10 mouse cellular contexts compared by ENCODE assay signal in genomic region chr2:91035385-91035784, GRCm38 (mm10). TPM values are rescaled to one million over a fixed set of nuclear protein-coding genes. Genes with fewer than 3 reads are reported as not detected.
DNase-seq lines count a peak whose midpoint lies in the region; ATAC-seq and TF ChIP-seq lines count a peak whose summit lies in the region.
"Had no signal": no experiment of that assay in that cellular context is flagged by ENCODE, and none has a peak within 500 bp of the region (broad histone marks: within the 10 kb centered on the region; RNA-seq: fewer than 3 reads in every experiment).

TSS of gene Rapsn (plus strand) at chr2:91035620.

- DNase-seq in thymus, adult 2 months: no peak
- no peak for DNase-seq in thymus, postnatal 10 days (ENCODE audit: low spot score in 2 of 2)
- DNase-seq in left cerebral cortex, adult 11 months (ENCODE audit: low spot score): no peak
- no peak for DNase-seq in layer of hippocampus, adult 9-11 months
- no peak for DNase-seq in layer of hippocampus, adult 8-10 months (ENCODE audit: low spot score in 2 of 2)

- TF ChIP-seq POLR2A in thymus, adult 2 months (IDR thresholded peaks at IDR 0.05; ENCODE audit: control insufficient read depth, extremely low read depth, insufficient read depth, low read length, poor library complexity): no peak

- no peaks in the 10 kb centered on the region for H3K36me3 ChIP-seq in thymus, adult 2 months (ENCODE audit: control insufficient read depth, insufficient read depth, low read length)
- no peaks in the 10 kb centered on the region for H3K36me3 ChIP-seq in heart, embryonic 13.5 days
- H3K36me3 ChIP-seq in limb, embryonic 13.5 days: no peaks in the 10 kb centered on the region
- no peaks in the 10 kb centered on the region for H3K36me3 ChIP-seq in midbrain, embryonic 15.5 days (replicated peaks)
- H3K36me3 ChIP-seq: hindbrain, embryonic 12.5 days; midbrain, embryonic 12.5 days had no signal

- no peaks in the 10 kb centered on the region for H3K27me3 ChIP-seq in thymus, adult 2 months (ENCODE audit: control insufficient read depth, insufficient read depth, low read length)
- H3K27me3 ChIP-seq in heart, embryonic 13.5 days (replicated peaks): no peaks in the 10 kb centered on the region
- no peaks in the 10 kb centered on the region for H3K27me3 ChIP-seq in limb, embryonic 13.5 days
- no peaks in the 10 kb centered on the region for H3K27me3 ChIP-seq in midbrain, embryonic 15.5 days (replicated peaks)
- H3K27me3 ChIP-seq: hindbrain, embryonic 12.5 days; midbrain, embryonic 12.5 days had no signal

- no peak within 1 kb of the TSS for H3K27ac ChIP-seq in thymus, adult 2 months (ENCODE audit: control insufficient read depth, insufficient read depth, low read length)
- peak within 1 kb of the TSS; percentile 68 for H3K27ac ChIP-seq in heart, embryonic 13.5 days (replicated peaks)
- H3K27ac ChIP-seq in limb, embryonic 13.5 days: no peak within 1 kb of the TSS
- no peak within 1 kb of the TSS for H3K27ac ChIP-seq in midbrain, embryonic 15.5 days
- H3K27ac ChIP-seq: hindbrain, embryonic 12.5 days; midbrain, embryonic 12.5 days had no signal

- peak; percentile 59; the same call in 1 of the 2 replicates for ATAC-seq in heart, embryonic 13.5 days (ENCODE audit: extremely low read depth, insufficient number of reproducible peaks, low FRiP score, low TSS enrichment)
- ATAC-seq in limb, embryonic 13.5 days (ENCODE audit: low FRiP score, low read depth): peak; percentile 77
- no peak for ATAC-seq in midbrain, embryonic 15.5 days (replicated peaks)

- H3K4me2 ChIP-seq in heart, embryonic 13.5 days: peak within 1 kb of the TSS; percentile 58
- H3K4me2 ChIP-seq in limb, embryonic 13.5 days (replicated peaks): peak within 1 kb of the TSS; percentile 16
- H3K4me2 ChIP-seq in midbrain, embryonic 15.5 days: no peak within 1 kb of the TSS
- H3K4me2 ChIP-seq: hindbrain, embryonic 12.5 days; midbrain, embryonic 12.5 days had no signal

- no peaks in the 10 kb centered on the region for H3K9me3 ChIP-seq in heart, embryonic 13.5 days
- no peaks in the 10 kb centered on the region for H3K9me3 ChIP-seq in limb, embryonic 13.5 days
- no peaks in the 10 kb centered on the region for H3K9me3 ChIP-seq in midbrain, embryonic 15.5 days
- H3K9me3 ChIP-seq: hindbrain, embryonic 12.5 days; midbrain, embryonic 12.5 days had no signal

- WGBS in thymus, adult 2 months: 86% methylated on average over 9 of the region's 9 CpGs
- 37% methylated on average over 9 of the region's 9 CpGs for WGBS in heart, embryonic 13.5 days
- WGBS in limb, embryonic 13.5 days: 65% methylated on average over 9 of the region's 9 CpGs
- 72% methylated on average over 9 of the region's 9 CpGs for WGBS in midbrain, embryonic 15.5 days

- peak within 1 kb of the TSS; percentile 48 for H3K9ac ChIP-seq in heart, embryonic 13.5 days
- no peak within 1 kb of the TSS; the same call in 1 of the 2 replicates for H3K9ac ChIP-seq in limb, embryonic 13.5 days
- H3K9ac ChIP-seq in midbrain, embryonic 15.5 days: no peak within 1 kb of the TSS
- H3K9ac ChIP-seq: hindbrain, embryonic 12.5 days; midbrain, embryonic 12.5 days had no signal

- no peaks in the 10 kb centered on the region for H3K4me1 ChIP-seq in thymus, adult 2 months (replicated peaks; ENCODE audit: control insufficient read depth, insufficient read depth, low read length)
- peaks cover 20% of the 10 kb centered on the region for H3K4me1 ChIP-seq in heart, embryonic 13.5 days
- H3K4me1 ChIP-seq in limb, embryonic 13.5 days: no peaks in the 10 kb centered on the region
- no peaks in the 10 kb centered on the region for H3K4me1 ChIP-seq in midbrain, embryonic 15.5 days
- H3K4me1 ChIP-seq: hindbrain, embryonic 12.5 days; midbrain, embryonic 12.5 days had no signal

- no peak for TF ChIP-seq CTCF in thymus, adult 2 months (IDR thresholded peaks at IDR 0.05; ENCODE audit: borderline replicate concordance, control insufficient read depth, extremely low read depth, insufficient read depth, low read length, poor library complexity)

- no peak within 1 kb of the TSS for H3K4me3 ChIP-seq in thymus, adult 2 months (ENCODE audit: control insufficient read depth, insufficient read depth, low read length)
- peak within 1 kb of the TSS; percentile 20 for H3K4me3 ChIP-seq in heart, embryonic 13.5 days
- no peak within 1 kb of the TSS; the same call in 1 of the 2 replicates for H3K4me3 ChIP-seq in limb, embryonic 13.5 days
- H3K4me3 ChIP-seq in midbrain, embryonic 15.5 days: no peak within 1 kb of the TSS
- H3K4me3 ChIP-seq: hindbrain, embryonic 12.5 days; midbrain, embryonic 12.5 days had no signal

RNA-seq across cellular contexts. Expression of gene Rapsn, which starts in this region (rescaled TPM):
- polyA plus RNA-seq in thymus, adult 2 months (2012; rRNA removed): 9.0 and 10.1 TPM in 2 replicates
- 21.2 and 25.8 TPM in 2 replicates for polyA plus RNA-seq in heart, embryonic 13.5 days (2015; fragmentation: Nextera tagmentation; extraction: Ambion mirVana)
- polyA plus RNA-seq in limb, embryonic 13.5 days (2015; fragmentation: Nextera tagmentation; extraction: Ambion mirVana): 18.3 and 19.2 TPM in 2 replicates
- polyA plus RNA-seq in midbrain, embryonic 15.5 days (2015; fragmentation: Nextera tagmentation; extraction: Ambion mirVana): 0.61 and 1.2 TPM in 2 replicates
- total RNA-seq in layer of hippocampus, adult 8-10 months (2022): under 1 TPM in 2 of 4 experiments, not detected in 2; 0.36 to 0.47 TPM
